Mouse (Mus musculus): ENCODE results near the gene Tarbp1. TPM values are rescaled to one million over a fixed set of nuclear protein-coding genes. Genes with fewer than 3 reads are reported as not detected.

The Tarbp1 gene
- total RNA-seq, 2 experiments from 2014 or later = 3.5 to 4.1 TPM

Other genes starting within 250 kb of the Tarbp1 start
- 10 to 100 TPM; 25.7 to 27.0 TPM for gene Slc35f3, start 176.5 kb downstream of the Tarbp1 start, total RNA-seq (2021)
- 10 to 100 TPM; 27.4 to 30.5 TPM for gene Coa6, start 52.5 kb downstream of the Tarbp1 start, total RNA-seq (2021)
- gene Irf2bp2, start 118.9 kb upstream of the Tarbp1 start, total RNA-seq (2021) = 10 to 100 TPM; 56.9 to 62.5 TPM